Mouse (Mus musculus): ENCODE results near the gene Olfr853.

Gene Olfr853

GRCm38 (mm10) chr9:19540976-19541375 lies at the start of gene Olfr853:
Olfr853 (minus strand) TSS chr9:19541076.
- DNase-seq = no peak

- no peak for DNase-seq
Observed at GRCm38 (mm10) chr9:19582317-19582716, 41.4 kb upstream of the Olfr853 start, which contains the start of gene Olfr855. Olfr855 (plus strand) TSS chr9:19582617.

GRCm38 (mm10) chr9:19567282-19567681 lies 26.4 kb upstream of the Olfr853 start, which contains the start of gene Olfr854:
Olfr854 (minus strand) TSS chr9:19567382.
- DNase-seq = no peak

- DNase-seq = no peak
Observed at GRCm38 (mm10) chr9:19492995-19493394, 47.9 kb downstream of the Olfr853 start, which contains the start of gene Olfr851. Olfr851 (plus strand) TSS chr9:19493295.
